Comparison of ENCODE assay signal across 10 mouse cellular contexts in the genomic region with DNA sequence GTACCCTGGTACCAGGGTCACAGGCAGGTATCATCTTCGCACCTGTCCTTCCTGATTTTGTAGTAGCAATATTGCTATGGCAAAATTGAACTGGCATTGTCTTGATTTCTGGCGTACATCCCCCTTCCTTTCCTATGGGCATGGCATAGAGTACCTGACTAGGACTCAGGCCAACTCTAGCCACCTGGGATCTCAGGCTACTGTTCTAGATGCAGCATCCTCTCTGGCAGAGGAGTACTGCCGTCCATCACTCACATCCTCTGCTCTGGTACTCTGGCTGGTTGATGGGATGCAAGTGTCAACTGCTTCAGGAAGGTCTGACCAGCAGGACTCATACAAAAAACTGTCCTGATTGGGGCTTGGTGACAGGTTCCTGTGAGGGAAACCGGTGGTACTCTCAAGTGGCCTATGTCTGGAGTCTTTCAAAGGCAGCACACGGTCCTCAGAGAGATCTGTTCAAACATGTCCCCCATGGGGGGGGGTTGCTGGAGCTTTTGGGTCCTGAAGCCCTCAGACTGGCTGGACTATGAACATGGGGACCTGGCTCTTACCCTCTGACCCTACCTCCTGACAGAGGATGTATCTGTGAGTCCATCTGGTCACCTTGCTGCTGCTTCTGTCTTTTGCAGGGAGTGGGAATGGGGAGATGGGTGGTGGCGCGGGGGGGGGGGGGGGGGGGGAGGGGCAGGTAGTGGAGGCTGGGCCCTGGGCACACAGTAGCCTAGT.
A peak's percentile ranks its signal among the peaks of the same experiment; 100 is the strongest.
DNase-seq lines count a peak whose midpoint lies in the region; ATAC-seq and TF ChIP-seq lines count a peak whose summit lies in the region.
"Had no signal": no experiment of that assay in that cellular context is flagged by ENCODE, and none has a peak within 500 bp of the region (broad histone marks: within the 10 kb centered on the region; RNA-seq: fewer than 3 reads in every experiment).

No protein-coding gene starts in this region.

- peak overlapping the region; percentile 13; the same call in 1 of the 2 replicates for H3K27ac ChIP-seq in left cerebral cortex, adult 2 months
- H3K27ac ChIP-seq in forebrain, embryonic 15.5 days (replicated peaks), result peak overlapping the region; percentile 68
- no peak overlapping the region for H3K27ac ChIP-seq in midbrain, embryonic 15.5 days
- H3K27ac ChIP-seq: liver, embryonic 13.5 days had no signal

- WGBS in forebrain, embryonic 15.5 days, result 74% methylated on average over 5 of the region's 7 CpGs
- WGBS in midbrain, embryonic 15.5 days, result 79% methylated on average over 5 of the region's 7 CpGs

- no peak overlapping the region for H3K4me3 ChIP-seq in left cerebral cortex, adult 2 months
- H3K4me3 ChIP-seq in forebrain, embryonic 15.5 days, result no peak overlapping the region
- H3K4me3 ChIP-seq in midbrain, embryonic 15.5 days, result no peak overlapping the region
- H3K4me3 ChIP-seq: liver, embryonic 13.5 days had no signal

- H3K4me1 ChIP-seq in forebrain, embryonic 15.5 days, result peaks cover 13% of the 10 kb centered on the region
- H3K4me1 ChIP-seq in midbrain, embryonic 15.5 days, result no peaks in the 10 kb centered on the region
- H3K4me1 ChIP-seq: liver, embryonic 13.5 days had no signal

- no peak for TF ChIP-seq CTCF in left cerebral cortex, adult 2 months (IDR thresholded peaks at IDR 0.05)

- no peak overlapping the region for H3K4me2 ChIP-seq in forebrain, embryonic 15.5 days (replicated peaks)
- no peak overlapping the region for H3K4me2 ChIP-seq in midbrain, embryonic 15.5 days
- H3K4me2 ChIP-seq: liver, embryonic 13.5 days had no signal

- intact Hi-C loops in left cerebral cortex, adult 2 months (cut with DNase I), result no loop called here
- intact Hi-C loops in left cerebral cortex, postnatal 25 days (cut with DNase I), result no loop called here

- no peak overlapping the region for H3K9ac ChIP-seq in forebrain, embryonic 15.5 days (replicated peaks)
- no peak overlapping the region for H3K9ac ChIP-seq in midbrain, embryonic 15.5 days
- H3K9ac ChIP-seq: liver, embryonic 13.5 days had no signal

- DNase-seq in cerebellum, postnatal 10 days, result peak; percentile 50 to 52
- no peak for DNase-seq in cerebellum, adult 11-12 months
- DNase-seq in left cerebral cortex, adult 2 months (ENCODE audit: extremely low spot score in 1 of 2, low spot score in 2 of 2), result no peak
- DNase-seq in left cerebral cortex, postnatal 25 days (ENCODE audit: low spot score in 2 of 2), result no peak
- no peak for DNase-seq in thymus, postnatal 10 days (ENCODE audit: low spot score in 2 of 2)
- DNase-seq: adrenal gland, postnatal 36 days; liver, embryonic 13.5 days had no signal

- no peaks in the 10 kb centered on the region for H3K9me3 ChIP-seq in forebrain, embryonic 15.5 days
- H3K9me3 ChIP-seq in midbrain, embryonic 15.5 days, result no peaks in the 10 kb centered on the region
- H3K9me3 ChIP-seq: liver, embryonic 13.5 days had no signal

- ATAC-seq in forebrain, embryonic 15.5 days (replicated peaks), result peak; percentile 23; the same call in 1 of the 2 replicates
- peak; percentile 11; the same call in 1 of the 2 replicates for ATAC-seq in midbrain, embryonic 15.5 days (replicated peaks)
- no peak for ATAC-seq in megakaryocyte-erythroid progenitor cell, adult 5-6 weeks (replicated peaks; ENCODE audit: low FRiP score, low TSS enrichment, poor library complexity, severe bottlenecking)

- H3K36me3 ChIP-seq in forebrain, embryonic 15.5 days, result no peaks in the 10 kb centered on the region
- no peaks in the 10 kb centered on the region for H3K36me3 ChIP-seq in midbrain, embryonic 15.5 days (replicated peaks)
- H3K36me3 ChIP-seq: liver, embryonic 13.5 days had no signal

- H3K27me3 ChIP-seq in forebrain, embryonic 15.5 days, result no peaks in the 10 kb centered on the region
- no peaks in the 10 kb centered on the region for H3K27me3 ChIP-seq in midbrain, embryonic 15.5 days (replicated peaks)
- H3K27me3 ChIP-seq: liver, embryonic 13.5 days had no signal

Comparison
In these comparisons a context has a peak if more than half of its experiments do, and no peak if none do; other contexts are left out.
1. DNase-seq: peak in cerebellum, postnatal 10 days (2 of 2); none in cerebellum, adult 11-12 months (single experiment), left cerebral cortex, adult 2 months (0 of 2), left cerebral cortex, postnatal 25 days (0 of 2) and thymus, postnatal 10 days (0 of 2).